9 mouse cellular contexts compared by ENCODE assay signal in genomic region chr17:83181086-83181485, GRCm38 (mm10).
"Had no signal": no experiment of that assay in that cellular context is flagged by ENCODE, and none has a peak within 500 bp of the region (broad histone marks: within the 10 kb centered on the region; RNA-seq: fewer than 3 reads in every experiment).

No protein-coding gene starts in this region.

- DNase-seq: kidney, adult 11 months; kidney, adult 8-10 months; kidney, postnatal 10 days; liver, postnatal 0 days; lung, embryonic 14.5 days; right cerebral cortex, adult 18-20 months; right cerebral cortex, postnatal 14 days; right cerebral cortex, postnatal 4 days; thymus, postnatal 25 days had no signal
